Mouse (Mus musculus): ENCODE results near the gene Ermp1.

DNA sequence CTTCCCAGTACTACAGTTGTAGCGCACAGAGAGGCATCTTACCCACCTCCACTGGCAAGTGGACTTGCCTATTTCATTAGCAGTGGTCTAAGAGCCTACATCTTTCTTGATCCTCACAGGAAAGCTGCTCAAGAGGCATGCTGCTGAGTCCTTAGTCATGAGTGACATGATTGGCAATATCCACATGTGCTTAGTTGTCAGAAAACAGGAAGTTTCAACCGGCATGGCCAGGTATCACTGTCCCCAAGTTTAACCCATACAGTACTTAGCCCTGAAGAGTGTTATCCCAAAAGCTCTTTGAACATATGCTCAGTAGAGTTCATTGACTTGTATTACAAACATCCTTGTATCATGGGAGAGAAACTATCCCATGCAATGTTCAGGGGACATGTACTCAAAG is 36.1 kb downstream of the Ermp1 start:
- no peak for TF ChIP-seq CTCF (IDR thresholded peaks at IDR 0.05; ENCODE audit: low read depth, low read length)
- TF ChIP-seq POLR2A (IDR thresholded peaks at IDR 0.05; ENCODE audit: borderline replicate concordance, low read depth, low read length), result no peak
